Mouse (Mus musculus): ENCODE data around the gene Dyrk1a.

Dyrk1a gene

GRCm38 (mm10) chr16:94569229-94570176, at the start of gene Dyrk1a:
Dyrk1a (plus strand) TSS chr16:94570010.
- peak; percentile 99 for DNase-seq

GRCm38 (mm10) chr16:94523594-94524377, 46.0 kb upstream of the Dyrk1a start:
- no peak for DNase-seq

- DNase-seq, result no peak
Observed at GRCm38 (mm10) chr16:94524691-94525090, 45.1 kb upstream of the Dyrk1a start.

GRCm38 (mm10) chr16:94525955-94526343, 43.9 kb upstream of the Dyrk1a start:
- no peak for DNase-seq

GRCm38 (mm10) chr16:94526344-94527151, 43.3 kb upstream of the Dyrk1a start, which contains the start of gene Vps26c:
Vps26c (minus strand) TSS chr16:94526830.
- DNase-seq, result peak; percentile 97

GRCm38 (mm10) chr16:94527152-94527534, 42.7 kb upstream of the Dyrk1a start:
- DNase-seq, result no peak

- DNase-seq, result no peak
Observed at GRCm38 (mm10) chr16:94527546-94527945, 42.3 kb upstream of the Dyrk1a start.

- DNase-seq, result no peak
Observed at GRCm38 (mm10) chr16:94531268-94531667, 38.5 kb upstream of the Dyrk1a start.

- no peak for DNase-seq
Observed at GRCm38 (mm10) chr16:94533679-94534078, 36.1 kb upstream of the Dyrk1a start.

- no peak for DNase-seq
Observed at GRCm38 (mm10) chr16:94535716-94536115, 34.1 kb upstream of the Dyrk1a start.

GRCm38 (mm10) chr16:94536417-94537158, 33.2 kb upstream of the Dyrk1a start:
- DNase-seq, result peak; percentile 74

- DNase-seq, result peak; percentile 21
Observed at GRCm38 (mm10) chr16:94537159-94537527, 32.7 kb upstream of the Dyrk1a start.

- DNase-seq, result no peak
Observed at GRCm38 (mm10) chr16:94540140-94540539, 29.7 kb upstream of the Dyrk1a start.

GRCm38 (mm10) chr16:94542898-94543297, 26.9 kb upstream of the Dyrk1a start:
- no peak for DNase-seq

- DNase-seq, result no peak
Observed at GRCm38 (mm10) chr16:94544540-94545105, 25.2 kb upstream of the Dyrk1a start.

GRCm38 (mm10) chr16:94545781-94546562, 23.8 kb upstream of the Dyrk1a start:
- DNase-seq, result no peak

GRCm38 (mm10) chr16:94549813-94550212, 20.0 kb upstream of the Dyrk1a start:
- DNase-seq, result no peak

GRCm38 (mm10) chr16:94551934-94552333, 17.9 kb upstream of the Dyrk1a start:
- no peak for DNase-seq

GRCm38 (mm10) chr16:94555346-94555745, 14.5 kb upstream of the Dyrk1a start:
- DNase-seq, result no peak

GRCm38 (mm10) chr16:94556228-94556627, 13.6 kb upstream of the Dyrk1a start:
- peak; percentile 87 for DNase-seq

GRCm38 (mm10) chr16:94559282-94559681, 10.5 kb upstream of the Dyrk1a start:
- DNase-seq, result peak; percentile 27
